Mouse (Mus musculus) limb, embryonic 14.5 days (tissue): ENCODE measurements around the gene Slc9a6. TPM values are rescaled to one million over a fixed set of nuclear protein-coding genes. Genes with fewer than 3 reads are reported as not detected.

ENCODE experiments used
- ATAC-seq: fragments of 200-750 bp; cut with Nextera tagmentation; 2 replicates; pipeline ENCODE4 v1.8.0; 2017; ENCODE audit warnings: low read depth, moderate number of reproducible peaks, moderate TSS enrichment; ENCODE audit not compliant: low FRiP score
- DNase-seq: peaks from one replicate; pipeline ENCODE4 v3.0.0-alpha.2; 2015; ENCODE audit warnings: low spot score
- H3K27ac ChIP-seq: fragments of 300-500 bp; sonication (generic); replicated peaks from 2 replicates; pipeline ENCODE4 v1.5.1; 2014; ENCODE audit warnings: low read depth, mild to moderate bottlenecking, low read length, moderate library complexity, mixed read lengths
- H3K27me3 ChIP-seq: fragments of 300-500 bp; sonication (generic); 2 replicates; pipeline ENCODE4 v1.6.1; 2014; ENCODE audit warnings: low read length, mixed read lengths; ENCODE audit not compliant: control insufficient read depth, insufficient read depth
- H3K36me3 ChIP-seq: fragments of 300-500 bp; sonication (generic); 2 replicates; pipeline ENCODE4 v1.6.1; 2014; ENCODE audit warnings: mild to moderate bottlenecking, low read length, moderate library complexity, mixed read lengths; ENCODE audit not compliant: control insufficient read depth, insufficient read depth
- H3K4me1 ChIP-seq: fragments of 300-500 bp; sonication (generic); 2 replicates; pipeline ENCODE4 v1.6.1; 2014; ENCODE audit warnings: antibody characterized with exemption, low read length, mixed read lengths; ENCODE audit not compliant: control insufficient read depth, insufficient read depth
- H3K4me2 ChIP-seq: fragments of 300-500 bp; sonication (generic); replicated peaks from 2 replicates; pipeline ENCODE4 v1.6.1; 2014; ENCODE audit warnings: low read depth, mild to moderate bottlenecking, low read length, moderate library complexity; ENCODE audit not compliant: severe bottlenecking
- H3K4me3 ChIP-seq: fragments of 300-500 bp; sonication (generic); replicated peaks from 2 replicates; pipeline ENCODE4 v1.5.1; 2014; ENCODE audit warnings: low read length
- H3K9ac ChIP-seq: fragments of 300-500 bp; sonication (generic); 2 replicates; pipeline ENCODE4 v1.6.1; 2014; ENCODE audit warnings: mild to moderate bottlenecking, low read depth, low read length, moderate library complexity; ENCODE audit not compliant: severe bottlenecking
- H3K9me3 ChIP-seq: fragments of 300-500 bp; sonication (generic); 2 replicates; pipeline ENCODE4 v1.6.1; 2016; ENCODE audit warnings: low read length; ENCODE audit not compliant: control insufficient read depth
- POLR2A ChIP-seq: fragments of 200-500 bp; IDR thresholded peaks from 2 replicates; pipeline ENCODE4 v1.8.0; 2012; ENCODE audit warnings: inconsistent platforms, mild to moderate bottlenecking, moderate library complexity, borderline replicate concordance; ENCODE audit not compliant: insufficient read depth, insufficient read length; ENCODE audit errors: extremely low read depth
- WGBS: fragments of 180-500 bp; shearing (Covaris S2); extraction: QIAGEN DNeasy Blood & Tissue Kit; methylation state at CpG from one replicate; pipeline ENCODE4 v1.1.7; 2014; 5-methylcytosine and 5-hydroxymethylcytosine counted together
- polyA plus RNA-seq, 2 experiments: library from polyadenylated mRNA; depleted of rRNA in 1 of 2; stranded (reverse) in 1 of 2; unstranded in 1 of 2; fragments of >200 nt; fragmentation: Nextera tagmentation in 1 of 2; extraction: Ambion mirVana in 1 of 2; gene quantifications; 2 replicates each; pipeline versions ENCODE4 v1.2.1 to v1.2.3; 2012 to 2014

The Slc9a6 gene
- polyA plus RNA-seq, 2 experiments = 11.8 to 16.1 TPM

DNA sequence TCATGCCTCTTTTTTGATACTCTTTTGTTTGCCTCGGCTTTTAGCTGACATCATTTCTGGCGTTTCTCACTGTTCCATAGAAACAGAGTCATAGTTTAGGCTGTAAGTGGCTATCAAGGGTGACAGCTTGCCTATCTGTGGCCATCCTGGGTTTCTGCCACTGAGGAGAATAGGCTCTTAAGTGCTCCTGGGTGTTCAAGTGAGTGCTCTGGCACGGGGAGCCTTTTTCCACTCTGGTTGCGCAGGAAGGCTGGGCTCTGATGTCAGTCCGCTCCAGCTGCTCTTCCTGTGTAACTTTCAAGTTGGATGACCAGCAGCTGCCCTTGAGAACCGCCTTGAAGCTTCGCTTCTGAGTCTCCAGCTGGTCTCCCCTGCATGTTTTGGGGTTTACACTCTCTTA, 42.2 kb downstream of the Slc9a6 start:
- Histone ChIP-seq H3K36me3 (peaks cover 2% of the 10 kb centered on the region; the same call in 1 of the 2 replicates), H3K9ac (no peak overlapping the region), H3K4me1 (no peaks in the 10 kb centered on the region), H3K4me3 (no peak overlapping the region), H3K27me3 (no peaks in the 10 kb centered on the region), H3K9me3 (no peaks in the 10 kb centered on the region), H3K4me2 (no peak overlapping the region), H3K27ac (no peak overlapping the region)
- DNase-seq (no peak), ATAC-seq (no peak)
- 79% methylated on average over 7 of the region's 7 CpGs for WGBS
- TF ChIP-seq POLR2A = no peak

DNA sequence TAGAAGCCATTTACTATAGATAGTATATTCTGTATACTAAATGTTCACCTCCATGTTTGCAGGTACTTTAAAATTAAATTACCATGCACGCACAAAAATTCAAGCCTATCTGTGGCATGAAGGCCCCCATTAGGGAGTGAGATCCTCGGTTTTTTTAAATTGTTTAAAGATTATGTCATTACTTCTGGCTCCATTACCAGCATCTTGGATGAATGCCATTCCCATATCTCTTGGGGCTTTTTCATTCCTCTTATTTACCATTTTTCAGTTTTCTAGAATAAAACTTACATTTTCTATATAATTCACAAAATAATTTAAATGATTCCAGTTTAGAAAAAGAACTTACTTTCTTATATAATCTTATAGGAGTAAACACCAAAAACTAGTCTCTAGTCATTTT, 46.1 kb downstream of the Slc9a6 start:
- 63% methylated on average over 2 of the region's 2 CpGs for WGBS
- Histone ChIP-seq H3K4me3 (no peak overlapping the region), H3K4me1 (no peaks in the 10 kb centered on the region), H3K9me3 (no peaks in the 10 kb centered on the region), H3K9ac (no peak overlapping the region), H3K27ac (no peak overlapping the region), H3K27me3 (no peaks in the 10 kb centered on the region), H3K4me2 (no peak overlapping the region), H3K36me3 (no peaks in the 10 kb centered on the region)
- DNase-seq = no peak
- no peak for TF ChIP-seq POLR2A
- ATAC-seq = no peak

DNA sequence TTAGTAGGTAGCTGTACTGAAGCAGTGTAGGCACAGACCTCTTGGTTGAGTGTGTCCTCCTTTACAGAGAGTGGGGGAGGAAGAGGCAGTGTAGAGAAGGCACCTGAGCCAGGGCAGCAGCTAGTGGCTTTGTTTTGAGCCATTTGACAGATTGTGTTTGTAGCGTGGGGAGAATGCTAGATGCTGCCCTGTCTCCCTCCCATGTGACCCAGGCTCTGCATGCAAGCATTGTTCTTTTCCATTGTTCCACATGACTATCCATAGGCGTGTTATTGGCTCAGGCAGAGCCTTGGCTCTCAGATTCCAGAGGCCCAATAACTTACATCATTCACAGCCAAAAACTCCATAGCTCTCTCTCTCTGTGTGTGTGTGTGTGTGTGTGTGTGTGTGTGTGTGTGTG, 49.7 kb downstream of the Slc9a6 start:
- H3K4me1 ChIP-seq = no peaks in the 10 kb centered on the region
- ATAC-seq = no peak
- no peaks in the 10 kb centered on the region for H3K9me3 ChIP-seq
- no peaks in the 10 kb centered on the region for H3K36me3 ChIP-seq
- H3K4me3 ChIP-seq = no peak overlapping the region
- no peak for TF ChIP-seq POLR2A
- H3K27me3 ChIP-seq = no peaks in the 10 kb centered on the region
- H3K9ac ChIP-seq = no peak overlapping the region
- no peak overlapping the region for H3K27ac ChIP-seq
- no peak for DNase-seq
- 58% methylated on average over 2 of the region's 2 CpGs for WGBS
- H3K4me2 ChIP-seq = no peak overlapping the region

DNA sequence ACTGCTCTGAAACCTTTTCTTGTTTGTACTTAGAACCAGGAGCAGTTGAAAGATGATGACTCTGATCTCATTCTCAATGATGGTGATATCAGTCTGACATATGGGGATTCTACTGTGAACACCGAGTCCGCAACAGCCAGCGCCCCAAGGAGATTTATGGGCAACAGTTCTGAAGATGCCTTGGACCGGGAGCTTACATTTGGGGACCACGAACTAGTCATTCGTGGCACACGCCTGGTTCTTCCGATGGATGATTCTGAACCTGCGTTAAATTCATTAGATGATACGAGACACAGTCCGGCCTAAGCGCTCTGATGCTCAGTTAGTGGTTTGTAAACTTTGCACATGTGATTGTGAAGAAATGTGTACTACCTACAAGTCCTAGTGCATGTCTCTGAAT, 51.6 kb downstream of the Slc9a6 start:
- TF ChIP-seq POLR2A = no peak
- no peaks in the 10 kb centered on the region for H3K36me3 ChIP-seq
- no peak overlapping the region for H3K9ac ChIP-seq
- no peak overlapping the region for H3K4me2 ChIP-seq
- ATAC-seq = no peak
- WGBS = 92% methylated on average over 12 of the region's 12 CpGs
- H3K4me1 ChIP-seq = no peaks in the 10 kb centered on the region
- no peaks in the 10 kb centered on the region for H3K9me3 ChIP-seq
- no peak overlapping the region for H3K27ac ChIP-seq
- no peak for DNase-seq
- no peak overlapping the region for H3K4me3 ChIP-seq
- H3K27me3 ChIP-seq = no peaks in the 10 kb centered on the region

DNA sequence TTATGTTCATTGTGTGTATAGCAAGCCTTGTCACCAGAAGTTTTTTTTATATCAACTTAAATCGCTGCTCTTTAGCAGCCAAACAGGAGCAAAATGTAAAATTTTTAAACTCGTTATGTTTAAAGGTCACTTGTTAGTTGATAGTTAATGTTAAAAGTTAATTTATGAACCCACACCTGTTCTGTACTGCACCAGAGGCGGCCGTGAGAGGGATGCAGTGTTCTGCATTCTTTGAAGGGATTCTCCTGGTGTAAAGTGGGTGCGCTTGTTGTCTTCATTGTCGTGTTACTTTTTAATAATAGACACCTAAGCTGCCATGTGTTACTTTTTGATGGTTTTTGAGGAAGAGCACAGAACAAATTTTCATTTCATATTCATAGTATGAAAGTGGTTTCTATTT, 52.8 kb downstream of the Slc9a6 start:
- ATAC-seq (no peak), DNase-seq (no peak)
- 79% methylated on average over 6 of the region's 6 CpGs for WGBS
- H3K27me3 ChIP-seq = no peaks in the 10 kb centered on the region
- H3K4me2 ChIP-seq = no peak overlapping the region
- H3K4me3 ChIP-seq = no peak overlapping the region
- H3K9ac ChIP-seq = no peak overlapping the region
- no peaks in the 10 kb centered on the region for H3K4me1 ChIP-seq
- H3K9me3 ChIP-seq = no peaks in the 10 kb centered on the region
- TF ChIP-seq POLR2A = no peak
- H3K36me3 ChIP-seq = no peaks in the 10 kb centered on the region
- H3K27ac ChIP-seq = no peak overlapping the region

DNA sequence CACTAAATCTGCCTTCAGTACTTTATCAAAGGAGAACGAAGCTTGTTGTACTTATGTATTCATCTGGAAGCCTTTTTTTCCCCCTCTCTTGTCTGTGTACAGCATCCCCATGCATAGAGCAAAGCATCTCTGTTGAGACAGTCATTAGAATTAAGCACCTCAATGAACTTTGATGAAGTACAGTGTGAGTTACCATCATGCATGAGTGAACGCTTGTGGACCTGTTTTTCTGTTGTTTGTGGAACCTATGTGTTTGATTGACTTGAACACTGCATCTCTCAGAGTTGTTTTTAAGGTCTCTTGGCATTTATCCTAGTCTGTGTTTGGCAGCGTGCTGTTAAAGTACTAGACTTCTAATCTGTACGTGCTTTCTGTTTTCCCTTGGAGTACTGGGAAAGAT, 53.8 kb downstream of the Slc9a6 start:
- no peaks in the 10 kb centered on the region for H3K27me3 ChIP-seq
- H3K27ac ChIP-seq = no peak overlapping the region
- DNase-seq (no peak), ATAC-seq (no peak)
- no peaks in the 10 kb centered on the region for H3K9me3 ChIP-seq
- H3K36me3 ChIP-seq = no peaks in the 10 kb centered on the region
- no peak overlapping the region for H3K4me3 ChIP-seq
- 71% methylated on average over 4 of the region's 4 CpGs for WGBS
- no peak overlapping the region for H3K4me2 ChIP-seq
- H3K4me1 ChIP-seq = no peaks in the 10 kb centered on the region
- no peak for TF ChIP-seq POLR2A
- H3K9ac ChIP-seq = no peak overlapping the region
